Mouse (Mus musculus): ENCODE data around the gene D930048N14Rik. TPM values are rescaled to one million over a fixed set of nuclear protein-coding genes. Genes with fewer than 3 reads are reported as not detected.

The D930048N14Rik gene
- total and polyA plus RNA-seq, 3 experiments = 0.38 to 1.5 (median 0.81) TPM

DNA sequence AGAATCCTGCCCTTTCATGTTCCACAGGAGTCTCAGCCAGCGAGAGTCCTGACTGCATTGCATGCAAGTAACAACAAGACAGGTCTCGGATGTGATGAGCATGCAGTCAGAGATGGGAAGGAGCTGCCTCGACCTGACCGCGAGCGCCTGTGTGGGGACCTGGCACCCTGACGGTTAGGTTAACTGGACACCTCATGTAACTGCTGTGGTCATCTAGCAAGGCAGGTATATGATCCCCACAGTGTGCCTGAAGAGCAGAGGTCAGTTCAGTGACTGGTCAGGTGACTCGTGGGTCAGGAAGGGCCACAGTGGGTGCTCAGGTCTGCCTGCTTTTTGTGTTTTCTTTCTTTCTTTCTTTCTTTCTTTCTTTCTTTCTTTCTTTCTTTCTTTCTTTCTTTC, 31.2 kb downstream of the D930048N14Rik start:
- Histone ChIP-seq H3K4me3 (replicated peaks in 1 of 3; ENCODE audit: low read depth in 2 of 3, low read length in 2 of 3, poor library complexity in 1 of 3) (no peak overlapping the region), H3K79me2 (replicated peaks; ENCODE audit: control insufficient read depth, extremely low read depth, insufficient read depth, poor library complexity, severe bottlenecking) (no peaks in the 10 kb centered on the region), H3K27ac (ENCODE audit: insufficient read depth, low read depth) (no peak overlapping the region), H3K36me3 (replicated peaks in 1 of 2; ENCODE audit: control insufficient read depth in 1 of 2, insufficient read depth in 1 of 2, low read length in 1 of 2) (peaks cover 3 to 16% of the 10 kb centered on the region in 2 experiments), H3K4me1 (ENCODE audit: control insufficient read depth in 1 of 2, insufficient read depth in 2 of 2) (peaks cover 0 to 15% of the 10 kb centered on the region in 2 experiments; a peak in 2 of 4 replicates), H3K27me3 (replicated peaks) (no peaks in the 10 kb centered on the region), H3K9me3 (replicated peaks; ENCODE audit: low read length) (no peaks in the 10 kb centered on the region), H3K4me2 (ENCODE audit: insufficient read depth, low read depth, poor library complexity, severe bottlenecking) (no peak overlapping the region), H3K9ac (ENCODE audit: insufficient read depth, low read depth) (no peak overlapping the region)
- in situ Hi-C loops (cut with MboI; ENCODE audit: low pct_ligation_motif_present, low pct_unique_long_range_greater_than_20kb, low sequenced_read_pairs) = loop anchor here (10.0 kb wide), 1 partner anchor 67 kb away; the partner anchor contains the start of gene Nhp2
- dilution Hi-C loops (cut with MboI; ENCODE audit: extremely low pct_ligation_motif_present, extremely low pct_unique_long_range_greater_than_20kb, low sequenced_read_pairs) = no loop called here
- DNase-seq (ENCODE audit: extremely low read depth) = no peak
- TF ChIP-seq ELF1 (IDR thresholded peaks at IDR 0.05; ENCODE audit: low read depth, low read length) (no peak), KAT2A (IDR thresholded peaks at IDR 0.05; ENCODE audit: insufficient replicate concordance, low read length) (no peak), ETS1 (conservative IDR thresholded peaks at IDR 0.05; ENCODE audit: low read depth, low read length) (no peak), MXI1 (IDR thresholded peaks at IDR 0.05; ENCODE audit: low read depth, low read length) (no peak), BHLHE40 (IDR thresholded peaks at IDR 0.05; ENCODE audit: low read depth, low read length) (no peak), JUN (IDR thresholded peaks at IDR 0.05; ENCODE audit: insufficient read depth, low read depth, low read length) (no peak), E2F4 (IDR thresholded peaks at IDR 0.05; ENCODE audit: insufficient replicate concordance, low read depth, low read length) (no peak), SMC3 (IDR thresholded peaks at IDR 0.05; ENCODE audit: low read depth, low read length) (no peak), POLR2A (IDR thresholded peaks at IDR 0.05; ENCODE audit: low read depth, low read length) (no peak), NRF1 (IDR thresholded peaks at IDR 0.05; ENCODE audit: low read depth, low read length) (no peak), CTCF (conservative IDR thresholded peaks at IDR 0.05 in 1 of 2, IDR thresholded peaks at IDR 0.05 in 1 of 2; ENCODE audit: low read depth in 2 of 2, low read length in 2 of 2) (no peak), ZC3H11A (IDR thresholded peaks at IDR 0.05; ENCODE audit: low read depth, low read length) (no peak), ZKSCAN1 (IDR thresholded peaks at IDR 0.05; ENCODE audit: borderline replicate concordance, low read depth, low read length) (no peak), GABPA (IDR thresholded peaks at IDR 0.05; ENCODE audit: insufficient replicate concordance, low read depth, low read length) (no peak), SIN3A (IDR thresholded peaks at IDR 0.05; ENCODE audit: low read length) (no peak)

- H3K27ac ChIP-seq (ENCODE audit: insufficient read depth, low read depth) = peak within 1 kb of the TSS; percentile 94
- in situ Hi-C loops (cut with MboI; ENCODE audit: low pct_ligation_motif_present, low pct_unique_long_range_greater_than_20kb, low sequenced_read_pairs) (loop anchor here (10.0 kb wide), 1 partner anchor 74 kb away; the partner anchor contains the start of gene Nhp2), dilution Hi-C loops (cut with MboI; ENCODE audit: extremely low pct_ligation_motif_present, extremely low pct_unique_long_range_greater_than_20kb, low sequenced_read_pairs) (no loop called here)
- peak within 1 kb of the TSS; percentile 71 to 93 (median 78) for H3K4me3 ChIP-seq (replicated peaks in 1 of 3; ENCODE audit: low read depth in 2 of 3, low read length in 2 of 3, poor library complexity in 1 of 3)
- H3K9me3 ChIP-seq (replicated peaks; ENCODE audit: low read length) = no peaks in the 10 kb centered on the region
- H3K4me1 ChIP-seq (ENCODE audit: control insufficient read depth in 1 of 2, insufficient read depth in 2 of 2) = peaks cover 8 to 24% of the 10 kb centered on the region in 2 experiments
- peak; percentile 100 for DNase-seq (ENCODE audit: extremely low read depth)
- peak within 1 kb of the TSS; percentile 97 for H3K4me2 ChIP-seq (ENCODE audit: insufficient read depth, low read depth, poor library complexity, severe bottlenecking)
- H3K27me3 ChIP-seq (replicated peaks) = no peaks in the 10 kb centered on the region
- H3K79me2 ChIP-seq (replicated peaks; ENCODE audit: control insufficient read depth, extremely low read depth, insufficient read depth, poor library complexity, severe bottlenecking) = peaks cover 6% of the 10 kb centered on the region; the same call in 1 of the 2 replicates
- H3K36me3 ChIP-seq (replicated peaks in 1 of 2; ENCODE audit: control insufficient read depth in 1 of 2, insufficient read depth in 1 of 2, low read length in 1 of 2) = peaks cover 10 to 29% of the 10 kb centered on the region in 2 experiments
- peak within 1 kb of the TSS; percentile 89 for H3K9ac ChIP-seq (ENCODE audit: insufficient read depth, low read depth)
- TF ChIP-seq MEF2A (IDR thresholded peaks at IDR 0.05; ENCODE audit: borderline replicate concordance, low read depth, low read length) = peak; percentile 58
- TF ChIP-seq PAX5 (IDR thresholded peaks at IDR 0.05; ENCODE audit: low read length) = no peak
- peak; percentile 96 for TF ChIP-seq POLR2AphosphoS2 (IDR thresholded peaks at IDR 0.05; ENCODE audit: low read depth, low read length)
- peak; percentile 94 for TF ChIP-seq HCFC1 (IDR thresholded peaks at IDR 0.05; ENCODE audit: low read depth, low read length)
- TF ChIP-seq CTCF (conservative IDR thresholded peaks at IDR 0.05 in 1 of 2, IDR thresholded peaks at IDR 0.05 in 1 of 2; ENCODE audit: low read depth in 2 of 2, low read length in 2 of 2) = no peak
- peak; percentile 20; the same call in 1 of the 2 replicates for TF ChIP-seq ETS1 (conservative IDR thresholded peaks at IDR 0.05; ENCODE audit: low read depth, low read length)
- TF ChIP-seq KAT2A (IDR thresholded peaks at IDR 0.05; ENCODE audit: insufficient replicate concordance, low read length) = peak; percentile 90
- TF ChIP-seq ELF1 (IDR thresholded peaks at IDR 0.05; ENCODE audit: low read depth, low read length) = peak; percentile 71
- no peak for TF ChIP-seq RAD21 (IDR thresholded peaks at IDR 0.05; ENCODE audit: low read depth, low read length)
- no peak for TF ChIP-seq ZKSCAN1 (IDR thresholded peaks at IDR 0.05; ENCODE audit: borderline replicate concordance, low read depth, low read length)
- peak; percentile 39; the same call in 1 of the 2 replicates for TF ChIP-seq UBTF (IDR thresholded peaks at IDR 0.05; ENCODE audit: low read depth, low read length)
- TF ChIP-seq TCF12 (IDR thresholded peaks at IDR 0.05; ENCODE audit: low read depth, low read length) = peak; percentile 80
- peak; percentile 87 for TF ChIP-seq POLR2A (IDR thresholded peaks at IDR 0.05; ENCODE audit: low read depth, low read length)
- peak; percentile 27 for TF ChIP-seq MXI1 (IDR thresholded peaks at IDR 0.05; ENCODE audit: low read depth, low read length)
- peak; percentile 96 for TF ChIP-seq TBP (conservative IDR thresholded peaks at IDR 0.05; ENCODE audit: low read depth, low read length)
- TF ChIP-seq JUN (IDR thresholded peaks at IDR 0.05; ENCODE audit: insufficient read depth, low read depth, low read length) = no peak
- TF ChIP-seq CHD1 (IDR thresholded peaks at IDR 0.05; ENCODE audit: low read depth, low read length) = peak; percentile 81; the same call in 1 of the 2 replicates
- TF ChIP-seq GABPA (IDR thresholded peaks at IDR 0.05; ENCODE audit: insufficient replicate concordance, low read depth, low read length) = no peak; the same call in 1 of the 2 replicates
- TF ChIP-seq NRF1 (IDR thresholded peaks at IDR 0.05; ENCODE audit: low read depth, low read length) = peak; percentile 86
- no peak for TF ChIP-seq SMC3 (IDR thresholded peaks at IDR 0.05; ENCODE audit: low read depth, low read length)
- peak; percentile 82; the same call in 1 of the 2 replicates for TF ChIP-seq E2F4 (IDR thresholded peaks at IDR 0.05; ENCODE audit: insufficient replicate concordance, low read depth, low read length)
- peak; percentile 97 for TF ChIP-seq NELFE (IDR thresholded peaks at IDR 0.05; ENCODE audit: low read depth, low read length)
Observed at GRCm38 (mm10) chr11:51688330-51689328, 37.9 kb downstream of the D930048N14Rik start, which contains the start of gene 0610009B22Rik. 0610009B22Rik (minus strand) TSS chr11:51688874.
